Mouse (Mus musculus): ENCODE results near the gene Zbtb39. TPM values are rescaled to one million over a fixed set of nuclear protein-coding genes. Genes with fewer than 3 reads are reported as not detected.

Gene Zbtb39
- total and polyA plus RNA-seq, 3 experiments = 5.1 to 11.0 TPM; not detected in 1

DNA sequence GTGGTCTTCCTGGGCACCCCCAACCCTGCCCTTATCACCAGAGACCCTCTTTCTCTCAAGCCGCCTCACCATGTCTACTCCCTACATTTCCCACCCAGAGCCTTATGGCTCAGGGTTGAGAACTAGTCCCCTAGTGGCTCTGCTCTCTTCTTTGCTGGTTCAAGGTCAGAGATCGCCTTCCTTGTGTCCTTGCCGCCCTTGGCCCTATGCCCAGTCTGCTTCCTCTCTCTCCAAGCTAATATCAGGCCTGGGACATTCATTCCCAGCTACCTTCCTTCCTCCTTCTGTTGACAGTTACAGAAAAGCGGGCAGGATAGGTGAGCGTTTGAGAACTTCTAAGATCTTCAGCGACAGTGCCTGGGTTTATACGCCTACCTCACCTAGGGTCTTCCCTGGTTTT lies 31.6 kb upstream of the Zbtb39 start:
- no peak for DNase-seq (ENCODE audit: low read depth, low spot score)
- H3K9ac ChIP-seq (ENCODE audit: control insufficient read depth, low read depth, low read length, poor library complexity, severe bottlenecking) = no peak overlapping the region
- H3K79me2 ChIP-seq (ENCODE audit: control insufficient read depth, insufficient read depth, low read length, poor library complexity) = no peaks in the 10 kb centered on the region
- no peaks in the 10 kb centered on the region for H3K9me3 ChIP-seq (replicated peaks; ENCODE audit: insufficient read depth, low read length)
- no peaks in the 10 kb centered on the region for H3K27me3 ChIP-seq (ENCODE audit: control insufficient read depth in 1 of 2, insufficient read depth in 2 of 2, low read length in 2 of 2)
- no peaks in the 10 kb centered on the region for H3K36me3 ChIP-seq (ENCODE audit: control insufficient read depth in 1 of 2, insufficient read depth in 2 of 2, low read length in 2 of 2)
- no peak overlapping the region for H3K27ac ChIP-seq (ENCODE audit: control insufficient read depth, low read depth, low read length)
- no peak overlapping the region for H3K4me3 ChIP-seq (ENCODE audit: control insufficient read depth in 1 of 2, insufficient read depth in 1 of 2, low read depth in 2 of 2, low read length in 2 of 2)
- H3K4me1 ChIP-seq (ENCODE audit: control insufficient read depth in 1 of 2, insufficient read depth in 2 of 2, low read length in 2 of 2) = peaks cover 0 to 7% of the 10 kb centered on the region in 2 experiments; a peak in 3 of 4 replicates
- no peak for TF ChIP-seq MXI1 (IDR thresholded peaks at IDR 0.05; ENCODE audit: low read depth, low read length)
- no peak for TF ChIP-seq EP300 (IDR thresholded peaks at IDR 0.05; ENCODE audit: low read depth in 1 of 2, low read length in 2 of 2)
- no peak for TF ChIP-seq TBP (IDR thresholded peaks at IDR 0.05; ENCODE audit: low read depth, low read length)
- no peak for TF ChIP-seq TCF12 (IDR thresholded peaks at IDR 0.05; ENCODE audit: low read depth, low read length)
- no peak for TF ChIP-seq USF2 (IDR thresholded peaks at IDR 0.05; ENCODE audit: borderline replicate concordance in 1 of 2, insufficient read depth in 1 of 2, low read depth in 1 of 2, low read length in 2 of 2)
- no peak for TF ChIP-seq ZMIZ1 (IDR thresholded peaks at IDR 0.05; ENCODE audit: low read depth, low read length)
- TF ChIP-seq USF1 (IDR thresholded peaks at IDR 0.05; ENCODE audit: low read depth, low read length) = no peak
- no peak for TF ChIP-seq TAL1 (IDR thresholded peaks at IDR 0.05; ENCODE audit: low read length)
- no peak for TF ChIP-seq ELF1 (IDR thresholded peaks at IDR 0.05; ENCODE audit: low read depth, low read length)
- no peak for TF ChIP-seq GATA1 (IDR thresholded peaks at IDR 0.05; ENCODE audit: low read depth, low read length)
- no peak for TF ChIP-seq JUND (IDR thresholded peaks at IDR 0.05; ENCODE audit: low read depth, low read length)
- TF ChIP-seq MEF2A (IDR thresholded peaks at IDR 0.05; ENCODE audit: extremely low read depth, insufficient replicate concordance, low read depth, low read length, poor library complexity, severe bottlenecking) = no peak
- no peak for TF ChIP-seq HCFC1 (IDR thresholded peaks at IDR 0.05; ENCODE audit: low read depth, low read length)
- no peak for TF ChIP-seq MAFK (IDR thresholded peaks at IDR 0.05; ENCODE audit: borderline replicate concordance, low read depth, low read length)
- TF ChIP-seq RCOR1 (IDR thresholded peaks at IDR 0.05; ENCODE audit: low read depth, low read length) = no peak
- TF ChIP-seq ZC3H11A (IDR thresholded peaks at IDR 0.05; ENCODE audit: low read depth, low read length) = no peak
- TF ChIP-seq ZNF384 (IDR thresholded peaks at IDR 0.05; ENCODE audit: low read depth, low read length) = no peak
- no peak for TF ChIP-seq E2F4 (IDR thresholded peaks at IDR 0.05; ENCODE audit: borderline replicate concordance, low read depth, low read length)

DNA sequence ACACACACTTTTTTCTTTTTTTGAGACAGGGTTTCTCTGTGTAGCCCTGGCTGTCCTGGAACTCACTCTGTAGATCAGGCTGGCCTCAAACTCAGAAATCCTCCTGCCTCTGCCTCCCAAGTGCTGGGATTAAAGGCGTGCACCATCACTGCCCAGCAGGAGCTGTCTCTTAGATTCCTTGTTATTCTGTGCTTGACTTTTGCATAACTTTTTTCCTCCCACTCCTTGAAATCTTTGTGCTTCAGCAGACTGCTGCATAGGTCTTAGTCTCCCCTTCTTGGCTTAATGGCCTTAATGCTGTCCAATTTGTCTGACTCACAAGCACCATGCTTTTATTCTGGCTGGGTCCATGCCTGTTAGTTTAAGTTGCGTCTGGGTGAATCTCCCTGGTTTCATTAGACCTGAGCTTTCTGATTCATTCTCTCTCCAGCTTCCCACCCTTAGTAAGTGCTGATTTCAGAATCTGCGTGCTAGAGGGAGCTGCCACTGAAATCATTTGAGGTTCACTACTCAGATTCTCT lies 30.4 kb upstream of the Zbtb39 start:
- H3K4me1 ChIP-seq (ENCODE audit: control insufficient read depth in 1 of 2, insufficient read depth in 2 of 2, low read length in 2 of 2) = peaks cover 0 to 7% of the 10 kb centered on the region in 2 experiments; a peak in 3 of 4 replicates

More for the DNA sequence above, 30.4 kb upstream of the Zbtb39 start:
- Histone ChIP-seq H3K36me3 (ENCODE audit: control insufficient read depth in 1 of 2, insufficient read depth in 2 of 2, low read length in 2 of 2) (no peaks in the 10 kb centered on the region), H3K27me3 (ENCODE audit: control insufficient read depth in 1 of 2, insufficient read depth in 2 of 2, low read length in 2 of 2) (no peaks in the 10 kb centered on the region), H3K27ac (ENCODE audit: control insufficient read depth, low read depth, low read length) (no peak overlapping the region), H3K9ac (ENCODE audit: control insufficient read depth, low read depth, low read length, poor library complexity, severe bottlenecking) (no peak overlapping the region), H3K4me3 (ENCODE audit: control insufficient read depth in 1 of 2, insufficient read depth in 1 of 2, low read depth in 2 of 2, low read length in 2 of 2) (no peak overlapping the region), H3K9me3 (replicated peaks; ENCODE audit: insufficient read depth, low read length) (no peaks in the 10 kb centered on the region), H3K79me2 (ENCODE audit: control insufficient read depth, insufficient read depth, low read length, poor library complexity) (no peaks in the 10 kb centered on the region)
- DNase-seq (ENCODE audit: low read depth, low spot score) = no peak
- TF ChIP-seq SIN3A (IDR thresholded peaks at IDR 0.05; ENCODE audit: low read length) (no peak), KAT2A (conservative IDR thresholded peaks at IDR 0.05; ENCODE audit: low read depth, low read length) (no peak), MXI1 (IDR thresholded peaks at IDR 0.05; ENCODE audit: low read depth, low read length) (no peak)
